Mouse (Mus musculus) midbrain, embryonic 14.5 days (tissue): ENCODE measurements around the gene Gpld1. TPM values are rescaled to one million over a fixed set of nuclear protein-coding genes. Genes with fewer than 3 reads are reported as not detected.

Experiments used
- ATAC-seq: fragments of 200-750 bp; cut with Nextera tagmentation; 2 replicates; pipeline ENCODE4 v1.8.0; 2017; ENCODE audit warnings: moderate number of reproducible peaks, moderate library complexity; ENCODE audit not compliant: low FRiP score, low TSS enrichment
- DNase-seq: peaks from one replicate; pipeline ENCODE4 v3.0.0-alpha.2; 2015
- H3K27ac ChIP-seq: fragments of 300-500 bp; sonication (generic); replicated peaks from 2 replicates; pipeline ENCODE4 v1.5.1; 2014; ENCODE audit warnings: mild to moderate bottlenecking, low read depth, low read length, moderate library complexity
- H3K27me3 ChIP-seq: fragments of 300-500 bp; sonication (generic); 2 replicates; pipeline ENCODE4 v1.6.1; 2014; ENCODE audit warnings: low read length, control low read depth, mixed read lengths; ENCODE audit not compliant: control insufficient read depth, insufficient read depth
- H3K36me3 ChIP-seq: fragments of 300-500 bp; sonication (generic); 2 replicates; pipeline ENCODE4 v1.6.1; 2014; ENCODE audit warnings: low read length, control low read depth; ENCODE audit not compliant: control insufficient read depth, insufficient read depth
- H3K4me1 ChIP-seq: fragments of 300-500 bp; sonication (generic); 2 replicates; pipeline ENCODE4 v1.6.1; 2014; ENCODE audit warnings: mild to moderate bottlenecking, antibody characterized with exemption, low read length, control low read depth; ENCODE audit not compliant: control insufficient read depth, insufficient read depth
- H3K4me2 ChIP-seq: fragments of 300-500 bp; sonication (generic); 2 replicates; pipeline ENCODE4 v1.6.1; 2014; ENCODE audit warnings: mild to moderate bottlenecking, low read length, moderate library complexity
- H3K4me3 ChIP-seq: fragments of 300-500 bp; sonication (generic); replicated peaks from 2 replicates; pipeline ENCODE4 v1.5.1; 2014; ENCODE audit warnings: low read depth, low read length
- H3K9ac ChIP-seq: fragments of 300-500 bp; sonication (generic); replicated peaks from 2 replicates; pipeline ENCODE4 v1.6.1; 2014; ENCODE audit warnings: mild to moderate bottlenecking, low read length, moderate library complexity
- H3K9me3 ChIP-seq: fragments of 300-500 bp; sonication (generic); 2 replicates; pipeline ENCODE4 v1.6.1; 2016; ENCODE audit warnings: low read length, control low read depth, mixed read lengths; ENCODE audit not compliant: control insufficient read depth
- WGBS: fragments of 180-500 bp; shearing (Covaris S2); extraction: QIAGEN DNeasy Blood & Tissue Kit; methylation state at CpG from one replicate; pipeline ENCODE4 v1.1.7; 2014; 5-methylcytosine and 5-hydroxymethylcytosine counted together
- polyA plus RNA-seq: library from polyadenylated mRNA; unstranded; fragments of >200 nt; fragmentation: Nextera tagmentation; extraction: Ambion mirVana; gene quantifications from 2 replicates; pipeline ENCODE4 v1.2.1, GENCODE M21; 2014

The Gpld1 gene
- polyA plus RNA-seq, result 1.3 and 1.5 TPM in 2 replicates

GRCm38 (mm10) chr13:24942512-24943282, at the start of gene Gpld1:
Gene Gpld1 (plus strand): TSS chr13:24943152.
- DNase-seq (peak; percentile 42), ATAC-seq (no peak)
- H3K27me3 ChIP-seq, result no peaks in the 10 kb centered on the region
- WGBS, result 47% methylated on average over 17 of the region's 17 CpGs
- H3K9me3 ChIP-seq, result no peaks in the 10 kb centered on the region
- no peak within 1 kb of the TSS for H3K27ac ChIP-seq
- H3K4me3 ChIP-seq, result no peak within 1 kb of the TSS
- no peak within 1 kb of the TSS for H3K9ac ChIP-seq
- no peaks in the 10 kb centered on the region for H3K36me3 ChIP-seq
- H3K4me2 ChIP-seq, result no peak within 1 kb of the TSS
- peaks cover 10% of the 10 kb centered on the region; the same call in 1 of the 2 replicates for H3K4me1 ChIP-seq

GRCm38 (mm10) chr13:24893880-24894279, 49.1 kb upstream of the Gpld1 start:
- H3K9me3 ChIP-seq, result no peaks in the 10 kb centered on the region
- DNase-seq (no peak), ATAC-seq (no peak)
- H3K4me1 ChIP-seq, result no peaks in the 10 kb centered on the region
- H3K9ac ChIP-seq, result no peak overlapping the region
- H3K4me3 ChIP-seq, result no peak overlapping the region
- no peaks in the 10 kb centered on the region for H3K36me3 ChIP-seq
- no peaks in the 10 kb centered on the region for H3K27me3 ChIP-seq
- 84% methylated on average over 2 of the region's 2 CpGs for WGBS
- no peak overlapping the region for H3K4me2 ChIP-seq
- no peak overlapping the region for H3K27ac ChIP-seq

DNA sequence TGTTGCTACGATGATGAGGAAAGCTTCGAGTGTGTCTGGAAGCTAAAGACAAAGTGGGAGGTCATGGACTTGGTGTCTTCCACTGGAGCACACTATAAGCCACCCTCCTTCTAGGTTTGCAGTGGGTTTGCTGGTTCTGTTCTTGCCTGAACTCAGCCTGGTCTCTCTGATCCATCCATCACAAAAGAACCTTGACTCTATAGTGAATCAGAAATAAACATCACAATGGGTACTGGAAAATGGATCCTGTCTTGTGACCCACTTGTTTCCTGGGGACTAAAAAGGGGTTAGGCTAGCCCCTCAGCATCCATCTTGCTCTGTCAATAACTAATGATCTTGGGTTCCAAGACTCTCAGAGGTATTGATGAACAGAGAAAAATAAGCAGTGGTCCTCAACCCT, 41.0 kb upstream of the Gpld1 start:
- Histone ChIP-seq H3K4me2 (no peak overlapping the region), H3K9me3 (no peaks in the 10 kb centered on the region), H3K9ac (no peak overlapping the region), H3K27me3 (no peaks in the 10 kb centered on the region), H3K4me1 (no peaks in the 10 kb centered on the region), H3K4me3 (no peak overlapping the region), H3K36me3 (no peaks in the 10 kb centered on the region), H3K27ac (no peak overlapping the region)
- ATAC-seq, result no peak
- no peak for DNase-seq
- 97% methylated on average over 2 of the region's 2 CpGs for WGBS

DNA sequence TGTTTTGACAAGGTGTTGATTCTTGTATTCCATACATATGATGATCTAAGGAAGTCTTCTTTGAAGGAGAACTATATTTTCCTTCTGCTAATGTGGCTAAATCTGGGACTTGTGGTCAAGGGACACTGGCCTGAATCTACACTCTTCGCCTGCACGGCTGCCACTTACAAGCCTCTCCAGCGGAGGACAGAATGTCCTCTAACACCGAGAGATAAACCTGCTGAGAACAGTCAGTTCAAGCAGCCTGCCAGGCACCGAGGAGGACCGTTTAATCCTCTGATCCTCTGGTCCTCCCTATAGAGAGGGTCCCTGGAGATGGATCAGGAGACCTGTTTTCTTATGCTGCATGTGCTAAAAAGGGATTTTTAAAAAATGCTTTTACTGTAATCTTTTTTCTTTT, 39.5 kb upstream of the Gpld1 start:
- no peaks in the 10 kb centered on the region for H3K36me3 ChIP-seq
- H3K27me3 ChIP-seq, result no peaks in the 10 kb centered on the region
- no peaks in the 10 kb centered on the region for H3K4me1 ChIP-seq
- H3K4me3 ChIP-seq, result no peak overlapping the region
- DNase-seq (no peak), ATAC-seq (no peak)
- no peak overlapping the region for H3K9ac ChIP-seq
- 69% methylated on average over 6 of the region's 6 CpGs for WGBS
- H3K9me3 ChIP-seq, result no peaks in the 10 kb centered on the region
- no peak overlapping the region for H3K4me2 ChIP-seq
- H3K27ac ChIP-seq, result no peak overlapping the region

GRCm38 (mm10) chr13:24905422-24905821, 37.5 kb upstream of the Gpld1 start:
- no peak for DNase-seq
- WGBS, result 94% methylated on average over 12 of the region's 12 CpGs

DNA sequence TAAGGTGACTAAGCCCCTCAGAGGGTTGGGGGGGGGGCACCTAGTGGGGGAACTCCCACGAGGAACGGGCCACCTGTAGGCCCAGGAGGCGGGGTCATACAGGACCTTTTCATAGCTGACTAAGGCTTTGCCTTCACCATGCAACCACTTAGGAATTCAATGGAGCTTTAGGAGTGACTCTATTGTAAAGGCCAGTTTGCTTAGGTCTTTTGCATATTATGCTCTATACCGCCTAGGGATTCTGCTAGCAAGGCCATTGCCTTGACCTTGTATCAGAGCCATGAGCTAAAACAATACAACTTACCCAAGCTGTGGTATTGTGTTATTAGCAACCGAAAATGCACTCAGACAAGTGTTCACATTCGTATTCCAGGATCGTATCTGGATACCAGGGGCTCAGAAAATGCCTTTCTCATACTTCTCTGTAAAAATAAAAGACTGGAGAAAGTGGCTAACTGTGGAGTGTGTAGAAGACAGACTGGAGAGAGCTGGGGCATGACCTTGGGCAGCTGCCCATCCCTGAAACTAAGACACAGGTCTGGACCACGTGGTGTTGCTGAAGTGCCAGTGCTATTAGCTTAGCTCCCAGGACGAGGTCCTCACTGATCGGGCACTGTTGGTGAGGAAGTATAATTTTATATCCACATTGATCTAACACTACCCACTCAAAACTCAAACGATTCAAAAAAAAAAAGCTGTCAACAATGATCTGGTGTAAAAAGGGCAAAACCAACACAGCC, 36.0 kb upstream of the Gpld1 start:
- no peaks in the 10 kb centered on the region for H3K27me3 ChIP-seq
- no peak overlapping the region for H3K27ac ChIP-seq
- H3K9me3 ChIP-seq, result no peaks in the 10 kb centered on the region
- DNase-seq (peak; percentile 8), ATAC-seq (no peak)
- no peak overlapping the region for H3K4me2 ChIP-seq
- no peak overlapping the region for H3K9ac ChIP-seq
- H3K4me1 ChIP-seq, result no peaks in the 10 kb centered on the region
- WGBS, result 65% methylated on average over 11 of the region's 11 CpGs
- 0 out of 2 replicates have a peak, but pooled peaks cover 13% of the 10 kb centered on the region for H3K36me3 ChIP-seq
- H3K4me3 ChIP-seq, result no peak overlapping the region

More at GRCm38 (mm10) chr13:24905422-24905821, 37.5 kb upstream of the Gpld1 start:
- Histone ChIP-seq H3K27me3 (no peaks in the 10 kb centered on the region), H3K9me3 (no peaks in the 10 kb centered on the region), H3K27ac (no peak overlapping the region), H3K4me1 (no peaks in the 10 kb centered on the region), H3K4me3 (no peak overlapping the region), H3K4me2 (no peak overlapping the region), H3K9ac (no peak overlapping the region), H3K36me3 (0 out of 2 replicates have a peak, but pooled peaks cover 5% of the 10 kb centered on the region)
- no peak for ATAC-seq

- H3K9me3 ChIP-seq, result no peaks in the 10 kb centered on the region
- peaks cover 15% of the 10 kb centered on the region; the same call in 1 of the 2 replicates for H3K36me3 ChIP-seq
- DNase-seq, result no peak
- no peak overlapping the region for H3K27ac ChIP-seq
- no peak for ATAC-seq
- H3K9ac ChIP-seq, result no peak overlapping the region
- whole genome bisulfite sequencing, result 96% methylated on average over 1 of the region's 1 CpGs
- no peak overlapping the region for H3K4me2 ChIP-seq
- H3K4me1 ChIP-seq, result no peaks in the 10 kb centered on the region
- no peak overlapping the region for H3K4me3 ChIP-seq
- no peaks in the 10 kb centered on the region for H3K27me3 ChIP-seq
Measured at GRCm38 (mm10) chr13:24909112-24909511, 33.8 kb upstream of the Gpld1 start.

- ATAC-seq (no peak), DNase-seq (no peak)
- H3K4me2 ChIP-seq, result no peak overlapping the region
- H3K27ac ChIP-seq, result no peak overlapping the region
- H3K4me3 ChIP-seq, result no peak overlapping the region
- peaks cover 36% of the 10 kb centered on the region for H3K36me3 ChIP-seq
- H3K9ac ChIP-seq, result no peak overlapping the region
- H3K9me3 ChIP-seq, result no peaks in the 10 kb centered on the region
- 96% methylated on average over 7 of the region's 7 CpGs for WGBS
- H3K4me1 ChIP-seq, result no peaks in the 10 kb centered on the region
- no peaks in the 10 kb centered on the region for H3K27me3 ChIP-seq
Measured at GRCm38 (mm10) chr13:24913576-24913975, 29.4 kb upstream of the Gpld1 start.
